Mouse (Mus musculus) brain, embryonic 14.5 days (tissue): Measurements from ENCODE around the gene Cep112.

Source experiments
- CTCF ChIP-seq: fragments of 200-500 bp; IDR thresholded peaks from 2 replicates; pipeline ENCODE4 v1.5.1; 2012; ENCODE audit warnings: inconsistent platforms, mild to moderate bottlenecking, moderate library complexity, borderline replicate concordance; ENCODE audit not compliant: insufficient read depth, insufficient read length; ENCODE audit errors: extremely low read depth
- POLR2A ChIP-seq: fragments of 200-500 bp; IDR thresholded peaks from 2 replicates; pipeline ENCODE4 v1.6.1; 2012; ENCODE audit warnings: mild to moderate bottlenecking, inconsistent platforms, borderline replicate concordance; ENCODE audit not compliant: poor library complexity, insufficient read depth, insufficient read length, severe bottlenecking; ENCODE audit errors: extremely low read depth

DNA sequence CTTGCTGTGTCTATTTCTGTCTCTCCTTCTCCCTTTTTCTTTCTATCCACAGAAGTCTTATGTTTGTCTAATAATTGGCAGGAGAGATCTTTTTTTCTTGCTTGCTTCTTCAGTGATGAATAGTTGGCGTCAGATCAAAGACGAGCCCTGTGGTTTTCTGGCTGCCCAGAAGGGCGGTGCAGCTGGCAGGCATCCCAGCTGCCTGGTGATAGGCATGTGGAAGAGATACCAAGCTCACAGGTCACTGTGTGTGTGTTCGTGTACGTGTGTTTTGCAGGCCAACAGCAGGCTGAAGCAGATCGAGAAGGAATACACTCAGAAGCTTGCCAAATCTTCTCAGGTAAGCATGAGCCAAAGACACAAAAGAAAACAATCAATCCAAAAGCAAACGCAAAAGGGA is 327.3 kb downstream of the Cep112 start:
- TF ChIP-seq POLR2A (no peak), CTCF (no peak)
